Mouse (Mus musculus): ENCODE data around the gene Bmp2. TPM values are rescaled to one million over a fixed set of nuclear protein-coding genes. Genes with fewer than 3 reads are reported as not detected.

Gene Bmp2
- 2.0 TPM for polyA plus RNA-seq (2014; fragmentation: Illumina TruSeq; extraction: RNeasy Lipid Tissue Mini Kit (QIAGEN cat#74804); ENCODE audit: low read depth, low replicate concordance)

GRCm38 (mm10) chr2:133552031-133552841, at the start of gene Bmp2:
Gene Bmp2, plus strand, starts transcription at chr2:133552159.

All from adipose tissue, adult 10 weeks (tissue).